Mouse (Mus musculus) liver, embryonic 13.5 days (tissue): ENCODE measurements at regions not wholly inside any gene's neighbourhood (a gene's known extent, or its start where the extent isn't known, plus 50 kb on each side); places are given as distances from the start of the nearest gene placed in this dataset.

ENCODE experiments used
- ATAC-seq: fragments of 200-750 bp; cut with Nextera tagmentation; 2 replicates; pipeline ENCODE4 v1.8.0; 2017; ENCODE audit warnings: low read depth, mild to moderate bottlenecking, moderate number of reproducible peaks, moderate library complexity
- DNase-seq: peaks from one replicate; pipeline ENCODE4 v3.0.0; 2022
- H3K27ac ChIP-seq: fragments of 300-500 bp; sonication (generic); 2 replicates; pipeline ENCODE4 v1.5.1; 2015; ENCODE audit warnings: moderate library complexity, mild to moderate bottlenecking, inconsistent platforms
- H3K27me3 ChIP-seq: fragments of 300-500 bp; sonication (generic); 2 replicates; pipeline ENCODE4 v1.6.1; 2015; ENCODE audit warnings: mild to moderate bottlenecking, inconsistent platforms
- H3K36me3 ChIP-seq: fragments of 300-500 bp; sonication (generic); 2 replicates; pipeline ENCODE4 v1.6.1; 2015; ENCODE audit warnings: mild to moderate bottlenecking, inconsistent platforms
- H3K4me1 ChIP-seq: fragments of 300-500 bp; sonication (generic); replicated peaks from 2 replicates; pipeline ENCODE4 v1.6.1; 2015; ENCODE audit warnings: inconsistent platforms
- H3K4me2 ChIP-seq: fragments of 300-500 bp; sonication (generic); 2 replicates; pipeline ENCODE4 v1.6.1; 2015; ENCODE audit warnings: inconsistent platforms, mild to moderate bottlenecking, moderate library complexity
- H3K4me3 ChIP-seq: fragments of 300-500 bp; sonication (generic); replicated peaks from 2 replicates; pipeline ENCODE4 v1.5.1; 2015; ENCODE audit warnings: mild to moderate bottlenecking, inconsistent platforms
- H3K9ac ChIP-seq: fragments of 300-500 bp; sonication (generic); 2 replicates; pipeline ENCODE4 v1.6.1; 2015; ENCODE audit warnings: mild to moderate bottlenecking, inconsistent platforms
- H3K9me3 ChIP-seq: fragments of 300-500 bp; sonication (generic); replicated peaks from 2 replicates; pipeline ENCODE4 v1.6.1; 2016; ENCODE audit warnings: inconsistent platforms
- WGBS: fragments of 180-500 bp; shearing (Covaris S2); methylation state at CpG from one replicate; pipeline ENCODE4 v1.1.7; 2015; ENCODE audit not compliant: insufficient replicate concordance; 5-methylcytosine and 5-hydroxymethylcytosine counted together

GRCm38 (mm10) chr3:66408791-66409190 is 112.2 kb upstream of the Veph1 start:
- Histone ChIP-seq H3K9me3 (no peaks in the 10 kb centered on the region), H3K4me1 (no peaks in the 10 kb centered on the region), H3K27me3 (no peaks in the 10 kb centered on the region), H3K4me3 (no peak overlapping the region), H3K4me2 (no peak overlapping the region), H3K36me3 (no peaks in the 10 kb centered on the region), H3K9ac (no peak overlapping the region), H3K27ac (no peak overlapping the region)
- 52% methylated on average over 7 of the region's 7 CpGs for WGBS
- DNase-seq = no peak
- ATAC-seq = no peak

- DNase-seq (no peak), ATAC-seq (no peak)
- Histone ChIP-seq H3K4me1 (no peaks in the 10 kb centered on the region), H3K4me2 (no peak overlapping the region), H3K27me3 (peaks cover 3% of the 10 kb centered on the region; the same call in 1 of the 2 replicates), H3K9ac (no peak overlapping the region), H3K4me3 (no peak overlapping the region), H3K36me3 (no peaks in the 10 kb centered on the region), H3K9me3 (no peaks in the 10 kb centered on the region), H3K27ac (no peak overlapping the region)
- WGBS = 68% methylated on average over 4 of the region's 4 CpGs
Measured at GRCm38 (mm10) chr3:66405645-66406044, 109.0 kb upstream of the Veph1 start.

- no peaks in the 10 kb centered on the region for H3K36me3 ChIP-seq
- DNase-seq = no peak
- no peaks in the 10 kb centered on the region for H3K4me1 ChIP-seq
- no peak overlapping the region for H3K4me2 ChIP-seq
- no peak for ATAC-seq
- H3K27ac ChIP-seq = no peak overlapping the region
- no peaks in the 10 kb centered on the region for H3K9me3 ChIP-seq
- H3K4me3 ChIP-seq = no peak overlapping the region
- peaks cover 3% of the 10 kb centered on the region; the same call in 1 of the 2 replicates for H3K27me3 ChIP-seq
- no peak overlapping the region for H3K9ac ChIP-seq
- 67% methylated on average over 2 of the region's 2 CpGs for whole genome bisulfite sequencing
Measured at GRCm38 (mm10) chr3:66403707-66404106, 107.1 kb upstream of the Veph1 start.

GRCm38 (mm10) chr3:66400791-66401568 is 104.3 kb upstream of the Veph1 start:
- DNase-seq (no peak), ATAC-seq (no peak)
- Histone ChIP-seq H3K36me3 (no peaks in the 10 kb centered on the region), H3K9ac (no peak overlapping the region), H3K27me3 (peaks cover 3% of the 10 kb centered on the region; the same call in 1 of the 2 replicates), H3K9me3 (no peaks in the 10 kb centered on the region), H3K27ac (no peak overlapping the region), H3K4me3 (no peak overlapping the region), H3K4me2 (no peak overlapping the region), H3K4me1 (no peaks in the 10 kb centered on the region)
- WGBS = 16% methylated on average over 16 of the region's 16 CpGs

- ATAC-seq = no peak
- H3K9me3 ChIP-seq = no peaks in the 10 kb centered on the region
- no peak overlapping the region for H3K27ac ChIP-seq
- H3K27me3 ChIP-seq = peaks cover 3% of the 10 kb centered on the region; the same call in 1 of the 2 replicates
- H3K4me1 ChIP-seq = no peaks in the 10 kb centered on the region
- WGBS = 49% methylated on average over 12 of the region's 12 CpGs
- DNase-seq = no peak
- H3K9ac ChIP-seq = no peak overlapping the region
- no peak overlapping the region for H3K4me2 ChIP-seq
- H3K4me3 ChIP-seq = no peak overlapping the region
- no peaks in the 10 kb centered on the region for H3K36me3 ChIP-seq
Measured at GRCm38 (mm10) chr3:66398214-66399150, 101.8 kb upstream of the Veph1 start.

DNA sequence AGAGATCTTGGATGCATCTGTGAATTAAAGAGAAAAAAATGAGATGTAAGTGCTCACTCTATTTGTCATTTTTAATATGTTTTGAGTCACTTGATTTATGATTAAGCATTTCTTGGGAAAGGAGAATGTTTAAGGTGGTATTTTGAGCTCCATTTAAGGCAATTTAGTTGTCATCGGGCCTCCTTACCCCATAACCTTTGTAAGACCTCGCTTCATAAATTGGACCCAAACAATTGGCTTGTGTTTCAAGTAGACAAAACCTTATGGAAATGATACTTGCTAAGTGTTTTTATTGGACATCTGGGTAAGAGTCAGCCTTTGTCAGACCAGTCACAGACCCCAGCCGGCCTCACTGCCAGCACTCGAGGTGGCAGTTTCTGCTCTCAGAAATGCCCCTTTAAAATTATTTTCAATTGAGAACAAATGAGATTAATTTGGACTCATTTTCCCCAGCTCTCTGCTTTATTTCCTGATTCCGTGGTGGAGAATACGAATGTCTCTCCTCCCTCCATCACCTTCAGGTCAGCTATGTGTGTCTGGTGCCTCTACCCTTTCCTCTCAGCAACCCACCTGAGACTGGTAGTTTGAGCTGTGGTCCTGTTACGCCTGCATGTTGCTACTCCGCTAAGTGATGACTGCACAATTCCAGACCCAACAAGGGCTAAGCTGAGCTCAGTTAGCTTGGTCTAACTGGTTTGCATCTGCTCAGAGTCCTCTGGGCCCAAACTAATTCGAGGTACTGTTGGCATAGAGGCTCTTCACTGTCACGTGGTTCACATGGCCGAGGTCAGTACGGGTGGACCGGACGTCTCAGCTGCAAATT is 78.7 kb upstream of the Veph1 start:
- Histone ChIP-seq H3K27ac (no peak overlapping the region), H3K27me3 (no peaks in the 10 kb centered on the region), H3K9ac (no peak overlapping the region), H3K4me3 (no peak overlapping the region), H3K4me2 (no peak overlapping the region), H3K9me3 (no peaks in the 10 kb centered on the region), H3K4me1 (no peaks in the 10 kb centered on the region), H3K36me3 (no peaks in the 10 kb centered on the region)
- ATAC-seq (no peak), DNase-seq (no peak)
- WGBS = 64% methylated on average over 14 of the region's 14 CpGs

- Histone ChIP-seq H3K4me1 (no peaks in the 10 kb centered on the region), H3K9ac (no peak overlapping the region), H3K27ac (no peak overlapping the region), H3K27me3 (no peaks in the 10 kb centered on the region), H3K36me3 (no peaks in the 10 kb centered on the region), H3K4me3 (no peak overlapping the region), H3K4me2 (no peak overlapping the region), H3K9me3 (no peaks in the 10 kb centered on the region)
- ATAC-seq (no peak), DNase-seq (no peak)
- 64% methylated on average over 4 of the region's 4 CpGs for WGBS
Measured at GRCm38 (mm10) chr3:66374603-66375002, 78.0 kb upstream of the Veph1 start.

GRCm38 (mm10) chr3:66373807-66374575 is 77.4 kb upstream of the Veph1 start:
- no peaks in the 10 kb centered on the region for H3K27me3 ChIP-seq
- no peaks in the 10 kb centered on the region for H3K9me3 ChIP-seq
- H3K9ac ChIP-seq = no peak overlapping the region
- WGBS = 65% methylated on average over 8 of the region's 8 CpGs
- H3K4me1 ChIP-seq = no peaks in the 10 kb centered on the region
- DNase-seq (no peak), ATAC-seq (no peak)
- no peak overlapping the region for H3K27ac ChIP-seq
- no peak overlapping the region for H3K4me2 ChIP-seq
- no peak overlapping the region for H3K4me3 ChIP-seq
- H3K36me3 ChIP-seq = no peaks in the 10 kb centered on the region
